Mouse (Mus musculus) intestine, embryonic 15.5 days (tissue): ENCODE data around the gene Stac3. TPM values are rescaled to one million over a fixed set of nuclear protein-coding genes. Genes with fewer than 3 reads are reported as not detected.

Source experiments
- ATAC-seq: fragments of 200-750 bp; cut with Nextera tagmentation; 2 replicates; pipeline ENCODE4 v1.8.0; 2017; ENCODE audit warnings: moderate TSS enrichment, moderate library complexity
- H3K27ac ChIP-seq: fragments of 300-500 bp; sonication (generic); 2 replicates; pipeline ENCODE4 v1.5.1; 2015; ENCODE audit warnings: mild to moderate bottlenecking, inconsistent platforms
- H3K27me3 ChIP-seq: fragments of 300-500 bp; sonication (generic); replicated peaks from 2 replicates; pipeline ENCODE4 v1.6.1; 2015; ENCODE audit warnings: inconsistent platforms
- H3K36me3 ChIP-seq: fragments of 300-500 bp; sonication (generic); 2 replicates; pipeline ENCODE4 v1.6.1; 2015; ENCODE audit warnings: inconsistent platforms
- H3K4me1 ChIP-seq: fragments of 300-500 bp; sonication (generic); replicated peaks from 2 replicates; pipeline ENCODE4 v1.6.1; 2015; ENCODE audit warnings: inconsistent platforms
- H3K4me2 ChIP-seq: fragments of 300-500 bp; sonication (generic); replicated peaks from 2 replicates; pipeline ENCODE4 v1.6.1; 2015; ENCODE audit warnings: mild to moderate bottlenecking, inconsistent platforms
- H3K4me3 ChIP-seq: fragments of 300-500 bp; sonication (generic); replicated peaks from 2 replicates; pipeline ENCODE4 v1.5.1; 2015; ENCODE audit warnings: inconsistent platforms
- H3K9ac ChIP-seq: fragments of 300-500 bp; sonication (generic); 2 replicates; pipeline ENCODE4 v1.6.1; 2015; ENCODE audit warnings: inconsistent platforms
- H3K9me3 ChIP-seq: fragments of 300-500 bp; sonication (generic); 2 replicates; pipeline ENCODE4 v1.6.1; 2016; ENCODE audit warnings: inconsistent platforms
- WGBS: fragments of 180-500 bp; shearing (Covaris S2); methylation state at CpG from one replicate; pipeline ENCODE4 v1.1.7; 2015; 5-methylcytosine and 5-hydroxymethylcytosine counted together
- polyA plus RNA-seq: library from polyadenylated mRNA; unstranded; fragments of >200 nt; fragmentation: Nextera tagmentation; extraction: Ambion mirVana; gene quantifications from 2 replicates; pipeline ENCODE4 v1.2.1, GENCODE M21; 2015

Gene Stac3
- polyA plus RNA-seq, 1 experiment from 2014 or later: 0.41 TPM

DNA sequence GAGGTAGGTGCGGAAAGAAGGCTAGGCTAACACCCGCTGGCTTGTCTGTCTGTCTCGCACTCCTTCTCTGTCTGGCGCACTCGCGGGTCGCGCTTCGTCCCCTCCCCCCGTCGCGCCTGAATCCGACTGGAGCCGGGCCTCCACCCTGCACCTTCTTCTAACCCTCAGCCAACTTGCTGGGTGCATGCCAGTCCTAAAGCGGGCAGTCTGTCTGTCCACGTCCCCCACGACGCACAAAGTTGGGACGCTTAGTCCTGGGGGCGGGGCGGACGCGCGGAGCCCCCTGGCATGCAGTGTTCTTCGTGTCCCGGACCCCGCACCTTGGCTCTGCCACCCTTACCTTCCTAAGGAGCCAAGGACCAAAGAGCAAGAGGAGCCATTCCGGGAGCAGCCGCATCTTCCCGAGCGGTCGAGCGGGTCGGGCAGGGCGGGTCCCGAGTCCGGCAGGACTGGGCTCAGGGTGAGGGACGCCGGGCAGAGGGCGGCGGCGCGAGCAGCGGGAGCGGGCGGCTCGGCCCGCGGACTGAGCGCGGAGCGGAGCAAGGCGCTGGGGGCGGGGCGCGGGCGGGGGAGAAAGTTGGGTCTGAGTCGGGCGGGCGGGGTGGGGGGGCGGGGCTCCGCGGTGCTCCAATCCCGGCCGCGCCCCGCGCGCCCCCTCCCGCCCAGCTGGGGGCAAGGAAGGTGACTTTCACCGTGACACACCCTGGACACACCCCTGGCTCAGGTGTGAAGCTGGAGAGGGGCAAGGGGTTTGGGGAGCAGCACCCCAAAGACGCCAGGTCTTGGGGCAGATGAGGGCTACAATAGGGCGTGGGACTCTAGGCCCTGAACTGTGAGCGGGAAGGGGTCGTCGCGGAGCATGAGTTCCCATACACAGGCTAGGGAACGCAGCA is 32.8 kb downstream of the Stac3 start, which contains the start of gene Nxph4:
Nxph4 (minus strand) TSS at position 524 of the 893 bp plus-strand sequence.
- under 1% methylated on average over 62 of the region's 78 CpGs for WGBS
- H3K4me3 ChIP-seq: peak within 1 kb of the TSS; percentile 47
- peaks cover 73% of the 10 kb centered on the region for H3K27me3 ChIP-seq
- ATAC-seq: peak; percentile 42
- peak within 1 kb of the TSS; percentile 96 for H3K4me2 ChIP-seq
- no peaks in the 10 kb centered on the region for H3K36me3 ChIP-seq
- H3K4me1 ChIP-seq: peaks cover 24% of the 10 kb centered on the region
- H3K27ac ChIP-seq: no peak within 1 kb of the TSS
- peak within 1 kb of the TSS; percentile 48 for H3K9ac ChIP-seq
- no peaks in the 10 kb centered on the region for H3K9me3 ChIP-seq

GRCm38 (mm10) chr10:127534929-127535384 is 33.5 kb downstream of the Stac3 start:
- H3K4me2 ChIP-seq: peak overlapping the region; percentile 96
- H3K36me3 ChIP-seq: no peaks in the 10 kb centered on the region
- H3K9ac ChIP-seq: no peak overlapping the region
- 1% methylated on average over 30 of the region's 30 CpGs for WGBS
- H3K27me3 ChIP-seq: peaks cover 66% of the 10 kb centered on the region
- no peak overlapping the region for H3K27ac ChIP-seq
- H3K4me3 ChIP-seq: peak overlapping the region; percentile 47
- H3K4me1 ChIP-seq: peaks cover 24% of the 10 kb centered on the region
- ATAC-seq: no peak; the same call in 1 of the 2 replicates
- H3K9me3 ChIP-seq: no peaks in the 10 kb centered on the region

GRCm38 (mm10) chr10:127536586-127537314 is 35.3 kb downstream of the Stac3 start:
- Histone ChIP-seq H3K9ac (no peak overlapping the region), H3K36me3 (peaks cover 12% of the 10 kb centered on the region; the same call in 1 of the 2 replicates), H3K27ac (no peak overlapping the region), H3K4me3 (no peak overlapping the region), H3K9me3 (no peaks in the 10 kb centered on the region), H3K27me3 (peaks cover 48% of the 10 kb centered on the region), H3K4me1 (peaks cover 18% of the 10 kb centered on the region), H3K4me2 (no peak overlapping the region)
- no peak for ATAC-seq
- WGBS: 13% methylated on average over 8 of the region's 8 CpGs

DNA sequence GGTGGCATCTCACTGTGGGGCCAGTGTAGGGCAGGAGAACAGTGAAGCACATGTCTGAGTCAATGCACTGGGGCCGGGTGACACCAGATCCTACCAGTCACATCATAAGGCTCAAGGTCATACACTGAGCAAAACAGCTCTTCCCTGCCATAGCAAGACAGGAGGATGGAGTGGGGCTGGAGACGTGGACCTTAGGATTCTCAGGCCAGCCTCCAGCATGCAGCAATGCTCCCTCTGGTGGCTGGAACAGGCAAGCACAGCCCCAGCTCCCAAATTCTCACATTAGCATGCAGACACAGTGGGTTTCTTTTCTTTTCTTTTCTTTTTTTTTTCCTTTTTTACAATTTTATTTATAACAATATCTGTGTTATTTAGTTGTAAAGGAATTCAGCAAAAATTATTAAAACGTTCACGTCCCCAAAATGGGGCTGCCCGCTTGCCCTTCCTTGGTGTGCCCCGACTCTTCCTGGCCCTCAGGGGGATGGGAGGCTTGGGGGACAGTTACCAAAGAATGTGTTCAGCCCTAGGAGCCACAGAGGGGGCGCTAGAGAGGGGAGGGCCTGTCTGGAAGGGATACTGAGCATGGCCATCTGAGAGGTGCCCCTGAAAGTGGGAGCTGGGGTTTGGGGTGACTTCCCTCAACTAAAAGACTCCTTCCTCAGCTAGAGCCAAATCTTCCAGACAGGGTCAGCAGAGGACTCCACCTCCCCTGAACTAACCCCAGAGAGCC is 36.5 kb downstream of the Stac3 start:
- 27% methylated on average over 7 of the region's 7 CpGs for WGBS
- H3K4me1 ChIP-seq: peaks cover 18% of the 10 kb centered on the region
- peaks cover 21% of the 10 kb centered on the region; the same call in 1 of the 2 replicates for H3K36me3 ChIP-seq
- no peak overlapping the region for H3K27ac ChIP-seq
- peaks cover 36% of the 10 kb centered on the region for H3K27me3 ChIP-seq
- no peak overlapping the region for H3K9ac ChIP-seq
- H3K9me3 ChIP-seq: no peaks in the 10 kb centered on the region
- peak; percentile 35 for ATAC-seq
- H3K4me2 ChIP-seq: no peak overlapping the region
- H3K4me3 ChIP-seq: no peak overlapping the region

DNA sequence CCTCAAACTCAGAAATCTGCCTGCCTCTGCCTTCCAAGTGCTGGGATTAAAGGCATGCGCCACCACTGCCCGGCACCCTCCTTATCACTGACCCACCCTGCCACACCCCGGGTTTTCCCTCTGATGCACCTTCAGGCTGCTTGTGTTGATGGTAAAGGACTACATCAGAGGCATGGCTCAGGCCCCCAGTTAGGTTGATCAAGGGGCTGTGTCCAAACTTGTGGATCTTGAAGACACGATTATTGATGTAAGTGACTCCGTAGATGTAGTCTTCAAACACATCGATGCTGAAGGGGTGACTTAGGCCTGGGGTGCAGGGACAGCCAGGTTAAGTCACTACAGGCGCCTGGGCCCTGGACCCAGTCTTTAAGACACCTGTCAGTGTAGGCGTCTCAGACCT is 40.0 kb downstream of the Stac3 start:
- peaks cover 1% of the 10 kb centered on the region for H3K27me3 ChIP-seq
- H3K27ac ChIP-seq: no peak overlapping the region
- H3K4me3 ChIP-seq: no peak overlapping the region
- no peak overlapping the region for H3K4me2 ChIP-seq
- ATAC-seq: no peak
- no peaks in the 10 kb centered on the region for H3K4me1 ChIP-seq
- WGBS: 94% methylated on average over 8 of the region's 8 CpGs
- no peak overlapping the region for H3K9ac ChIP-seq
- H3K36me3 ChIP-seq: peaks cover 43% of the 10 kb centered on the region
- H3K9me3 ChIP-seq: no peaks in the 10 kb centered on the region

GRCm38 (mm10) chr10:127542084-127542483 is 40.6 kb downstream of the Stac3 start:
- no peaks in the 10 kb centered on the region for H3K4me1 ChIP-seq
- no peak for ATAC-seq
- no peak overlapping the region for H3K4me3 ChIP-seq
- H3K27ac ChIP-seq: no peak overlapping the region
- no peaks in the 10 kb centered on the region for H3K27me3 ChIP-seq
- H3K36me3 ChIP-seq: peaks cover 45% of the 10 kb centered on the region
- H3K9me3 ChIP-seq: no peaks in the 10 kb centered on the region
- WGBS: 89% methylated on average over 13 of the region's 13 CpGs
- no peak overlapping the region for H3K9ac ChIP-seq
- no peak overlapping the region for H3K4me2 ChIP-seq

DNA sequence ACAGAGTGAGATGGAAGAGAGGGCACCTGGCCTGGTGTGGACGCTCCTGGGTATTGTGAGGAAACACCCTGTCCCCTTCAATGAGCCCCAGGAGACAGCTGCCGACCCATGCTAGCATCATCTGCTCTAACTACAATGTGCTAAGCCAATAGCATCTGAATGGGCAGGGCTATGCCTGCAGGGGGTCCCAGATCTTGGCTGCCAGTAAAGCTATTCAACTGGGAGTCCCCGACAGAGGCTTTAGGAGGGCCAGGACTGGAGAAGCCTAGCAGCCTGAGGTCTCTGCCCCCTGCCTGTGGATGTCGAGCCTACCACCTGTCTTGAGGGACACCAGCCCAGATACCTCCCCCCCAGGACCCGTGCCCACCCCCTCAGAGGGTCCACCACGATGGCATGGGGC is 41.2 kb downstream of the Stac3 start:
- Histone ChIP-seq H3K4me2 (no peak overlapping the region), H3K4me1 (no peaks in the 10 kb centered on the region), H3K9ac (no peak overlapping the region), H3K36me3 (peaks cover 50% of the 10 kb centered on the region), H3K4me3 (no peak overlapping the region), H3K9me3 (no peaks in the 10 kb centered on the region), H3K27me3 (no peaks in the 10 kb centered on the region), H3K27ac (no peak overlapping the region)
- no peak for ATAC-seq
- 66% methylated on average over 6 of the region's 6 CpGs for WGBS

- Histone ChIP-seq H3K27me3 (no peaks in the 10 kb centered on the region), H3K27ac (no peak overlapping the region), H3K36me3 (peaks cover 55% of the 10 kb centered on the region), H3K9me3 (no peaks in the 10 kb centered on the region), H3K9ac (no peak overlapping the region), H3K4me2 (no peak overlapping the region), H3K4me3 (no peak overlapping the region), H3K4me1 (no peaks in the 10 kb centered on the region)
- ATAC-seq: no peak
- WGBS: 78% methylated on average over 3 of the region's 3 CpGs
These were observed 42.4 kb downstream of the Stac3 start for GRCm38 (mm10) chr10:127543916-127544315.

DNA sequence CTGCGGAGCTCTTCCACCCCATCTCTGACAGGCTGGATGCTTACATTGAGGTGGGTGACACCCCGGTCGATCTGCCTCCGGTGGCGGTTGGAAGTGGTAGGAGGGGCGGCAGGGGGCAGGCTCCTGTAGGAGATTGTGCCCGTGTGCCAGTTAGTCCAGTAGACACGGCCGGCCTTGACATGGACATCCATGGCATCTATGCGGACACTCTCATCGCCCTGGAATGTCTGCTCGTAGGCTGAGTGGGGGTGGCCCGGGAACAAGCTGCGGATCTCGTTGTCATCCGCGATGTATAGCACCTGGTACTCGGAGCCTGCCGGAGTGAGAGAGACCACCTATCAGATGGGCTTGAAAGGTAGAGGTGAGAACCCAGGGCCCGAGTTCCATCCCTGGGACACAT is 42.9 kb downstream of the Stac3 start:
- Histone ChIP-seq H3K27me3 (no peaks in the 10 kb centered on the region), H3K9me3 (no peaks in the 10 kb centered on the region), H3K4me3 (no peak overlapping the region), H3K27ac (no peak overlapping the region), H3K4me2 (no peak overlapping the region), H3K9ac (no peak overlapping the region), H3K4me1 (no peaks in the 10 kb centered on the region), H3K36me3 (peaks cover 57% of the 10 kb centered on the region)
- ATAC-seq: no peak
- 92% methylated on average over 20 of the region's 20 CpGs for WGBS

GRCm38 (mm10) chr10:127546505-127546904 is 45.0 kb downstream of the Stac3 start:
- H3K9ac ChIP-seq: no peak overlapping the region
- ATAC-seq: no peak
- WGBS: 88% methylated on average over 7 of the region's 7 CpGs
- no peak overlapping the region for H3K4me2 ChIP-seq
- H3K27me3 ChIP-seq: no peaks in the 10 kb centered on the region
- H3K4me1 ChIP-seq: no peaks in the 10 kb centered on the region
- no peak overlapping the region for H3K27ac ChIP-seq
- no peaks in the 10 kb centered on the region for H3K9me3 ChIP-seq
- no peak overlapping the region for H3K4me3 ChIP-seq
- peaks cover 64% of the 10 kb centered on the region for H3K36me3 ChIP-seq

GRCm38 (mm10) chr10:127548236-127548635 is 46.8 kb downstream of the Stac3 start:
- ATAC-seq: no peak
- H3K9ac ChIP-seq: no peak overlapping the region
- whole genome bisulfite sequencing: 95% methylated on average over 15 of the region's 15 CpGs

GRCm38 (mm10) chr10:127549892-127550291 is 48.4 kb downstream of the Stac3 start:
- no peaks in the 10 kb centered on the region for H3K9me3 ChIP-seq
- H3K4me1 ChIP-seq: no peaks in the 10 kb centered on the region
- H3K4me3 ChIP-seq: no peak overlapping the region
- no peak for ATAC-seq
- H3K27me3 ChIP-seq: no peaks in the 10 kb centered on the region
- H3K4me2 ChIP-seq: no peak overlapping the region
- 87% methylated on average over 17 of the region's 17 CpGs for whole genome bisulfite sequencing
- no peak overlapping the region for H3K9ac ChIP-seq
- no peak overlapping the region for H3K27ac ChIP-seq
- peaks cover 78% of the 10 kb centered on the region for H3K36me3 ChIP-seq

More at GRCm38 (mm10) chr10:127548236-127548635, 46.8 kb downstream of the Stac3 start:
- Histone ChIP-seq H3K27me3 (no peaks in the 10 kb centered on the region), H3K4me3 (no peak overlapping the region), H3K27ac (no peak overlapping the region), H3K4me2 (no peak overlapping the region), H3K36me3 (peaks cover 69% of the 10 kb centered on the region), H3K9me3 (no peaks in the 10 kb centered on the region), H3K4me1 (no peaks in the 10 kb centered on the region)
